Mouse (Mus musculus) hindbrain, embryonic 16.5 days (tissue): ENCODE data around the gene Cdv3. TPM values are rescaled to one million over a fixed set of nuclear protein-coding genes. Genes with fewer than 3 reads are reported as not detected.
A peak's percentile ranks its signal among the peaks of the same experiment; 100 is the strongest.

Source experiments
- ATAC-seq: fragments of 200-750 bp; cut with Nextera tagmentation; 2 replicates; pipeline ENCODE4 v1.8.0; 2017; ENCODE audit warnings: moderate TSS enrichment, moderate library complexity
- H3K27ac ChIP-seq: fragments of 300-500 bp; sonication (generic); 2 replicates; pipeline ENCODE4 v1.5.1; 2014; ENCODE audit warnings: low read depth, mild to moderate bottlenecking, control low read depth, low read length, moderate library complexity
- H3K27me3 ChIP-seq: fragments of 300-500 bp; sonication (generic); replicated peaks from 2 replicates; pipeline ENCODE4 v1.6.1; 2014; ENCODE audit warnings: low read length; ENCODE audit not compliant: control insufficient read depth, insufficient read depth
- H3K36me3 ChIP-seq: fragments of 300-500 bp; sonication (generic); 2 replicates; pipeline ENCODE4 v1.6.1; 2014; ENCODE audit warnings: mild to moderate bottlenecking, low read length, moderate library complexity, mixed read lengths; ENCODE audit not compliant: control insufficient read depth, insufficient read depth
- H3K4me1 ChIP-seq: fragments of 300-500 bp; sonication (generic); 2 replicates; pipeline ENCODE4 v1.6.1; 2014; ENCODE audit warnings: low read depth, low read length; ENCODE audit not compliant: control insufficient read depth, insufficient read depth
- H3K4me2 ChIP-seq: fragments of 300-500 bp; sonication (generic); 2 replicates; pipeline ENCODE4 v1.6.1; 2014; ENCODE audit warnings: mild to moderate bottlenecking, low read length, control low read depth, moderate library complexity
- H3K4me3 ChIP-seq: fragments of 300-500 bp; sonication (generic); 2 replicates; pipeline ENCODE4 v1.5.1; 2014; ENCODE audit warnings: mild to moderate bottlenecking, low read length, control low read depth, moderate library complexity
- H3K9ac ChIP-seq: fragments of 300-500 bp; sonication (generic); 2 replicates; pipeline ENCODE4 v1.6.1; 2014; ENCODE audit warnings: low read depth, mild to moderate bottlenecking, control low read depth, low read length, moderate library complexity
- H3K9me3 ChIP-seq: fragments of 300-500 bp; sonication (generic); 2 replicates; pipeline ENCODE4 v1.6.1; 2014; ENCODE audit warnings: mild to moderate bottlenecking, low read length, moderate library complexity; ENCODE audit not compliant: control insufficient read depth
- WGBS: fragments of 180-500 bp; shearing (Covaris S2); extraction: QIAGEN DNeasy Blood & Tissue Kit; methylation state at CpG from one replicate; pipeline ENCODE4 v1.1.7; 2014; 5-methylcytosine and 5-hydroxymethylcytosine counted together
- polyA plus RNA-seq: library from polyadenylated mRNA; unstranded; fragments of >200 nt; fragmentation: Nextera tagmentation; extraction: Ambion mirVana; gene quantifications from 2 replicates; pipeline ENCODE4 v1.2.1, GENCODE M21; 2015

Gene Cdv3
- 78.5 and 91.0 TPM in 2 replicates for polyA plus RNA-seq

- Histone ChIP-seq H3K9ac (peak within 1 kb of the TSS; percentile 94), H3K27me3 (no peaks in the 10 kb centered on the region), H3K4me3 (peak within 1 kb of the TSS; percentile 90), H3K27ac (peak within 1 kb of the TSS; percentile 98), H3K4me1 (peaks cover 18% of the 10 kb centered on the region), H3K36me3 (0 out of 2 replicates have a peak, but pooled peaks cover 2% of the 10 kb centered on the region), H3K9me3 (no peaks in the 10 kb centered on the region), H3K4me2 (peak within 1 kb of the TSS; percentile 84)
- ATAC-seq: peak; percentile 99
- 2% methylated on average over 90 of the region's 95 CpGs for WGBS
Observed at GRCm38 (mm10) chr9:103365290-103366247, at the start of gene Cdv3. Gene Cdv3 (minus strand): TSS chr9:103365840.

- Histone ChIP-seq H3K4me2 (no peak overlapping the region), H3K4me1 (peaks cover 7% of the 10 kb centered on the region; the same call in 1 of the 2 replicates), H3K9ac (no peak overlapping the region), H3K27ac (no peak overlapping the region), H3K4me3 (no peak overlapping the region), H3K9me3 (peaks cover 3% of the 10 kb centered on the region; the same call in 1 of the 2 replicates), H3K36me3 (no peaks in the 10 kb centered on the region), H3K27me3 (no peaks in the 10 kb centered on the region)
- ATAC-seq: no peak
- 47% methylated on average over 9 of the region's 9 CpGs for WGBS
Observed at GRCm38 (mm10) chr9:103413457-103413856, 47.8 kb upstream of the Cdv3 start.

- Histone ChIP-seq H3K27ac (no peak overlapping the region), H3K9ac (no peak overlapping the region), H3K9me3 (no peaks in the 10 kb centered on the region), H3K27me3 (no peaks in the 10 kb centered on the region), H3K36me3 (no peaks in the 10 kb centered on the region), H3K4me2 (no peak overlapping the region), H3K4me3 (no peak overlapping the region), H3K4me1 (peaks cover 8% of the 10 kb centered on the region; the same call in 1 of the 2 replicates)
- WGBS: 66% methylated on average over 2 of the region's 2 CpGs
- ATAC-seq: no peak
Observed at GRCm38 (mm10) chr9:103409119-103409518, 43.5 kb upstream of the Cdv3 start.

- H3K4me3 ChIP-seq: no peak overlapping the region
- H3K36me3 ChIP-seq: no peaks in the 10 kb centered on the region
- no peak overlapping the region for H3K9ac ChIP-seq
- no peaks in the 10 kb centered on the region for H3K9me3 ChIP-seq
- 0 out of 2 replicates have a peak, but pooled peaks cover 6% of the 10 kb centered on the region for H3K4me1 ChIP-seq
- no peak overlapping the region for H3K4me2 ChIP-seq
- H3K27me3 ChIP-seq: no peaks in the 10 kb centered on the region
- H3K27ac ChIP-seq: no peak overlapping the region; the same call in 1 of the 2 replicates
- WGBS: 37% methylated on average over 4 of the region's 4 CpGs
- no peak for ATAC-seq
Observed at GRCm38 (mm10) chr9:103408136-103408777, 42.6 kb upstream of the Cdv3 start.

GRCm38 (mm10) chr9:103403331-103403973 is 37.8 kb upstream of the Cdv3 start:
- no peak for ATAC-seq
- Histone ChIP-seq H3K9me3 (0 out of 2 replicates have a peak, but pooled peaks cover 3% of the 10 kb centered on the region), H3K4me2 (no peak overlapping the region), H3K9ac (no peak overlapping the region), H3K27me3 (no peaks in the 10 kb centered on the region), H3K4me1 (peaks cover 7% of the 10 kb centered on the region; the same call in 1 of the 2 replicates), H3K27ac (no peak overlapping the region), H3K4me3 (no peak overlapping the region), H3K36me3 (no peaks in the 10 kb centered on the region)
- WGBS: 69% methylated on average over 4 of the region's 4 CpGs

- ATAC-seq: peak; percentile 67; the same call in 1 of the 2 replicates
- no peak overlapping the region for H3K9ac ChIP-seq
- H3K4me3 ChIP-seq: no peak overlapping the region
- H3K9me3 ChIP-seq: 0 out of 2 replicates have a peak, but pooled peaks cover 3% of the 10 kb centered on the region
- peaks cover 5% of the 10 kb centered on the region; the same call in 1 of the 2 replicates for H3K4me1 ChIP-seq
- peak overlapping the region; percentile 17; the same call in 1 of the 2 replicates for H3K4me2 ChIP-seq
- WGBS: 49% methylated on average over 21 of the region's 21 CpGs
- H3K27ac ChIP-seq: 0 out of 2 replicates have a peak overlapping the region, but pooled peaks have one; percentile 5
- H3K36me3 ChIP-seq: no peaks in the 10 kb centered on the region
- H3K27me3 ChIP-seq: no peaks in the 10 kb centered on the region
Observed at GRCm38 (mm10) chr9:103398509-103399157, 33.0 kb upstream of the Cdv3 start.

- Histone ChIP-seq H3K4me2 (no peak overlapping the region), H3K9me3 (no peaks in the 10 kb centered on the region), H3K36me3 (no peaks in the 10 kb centered on the region), H3K4me3 (no peak overlapping the region), H3K4me1 (no peaks in the 10 kb centered on the region), H3K27me3 (no peaks in the 10 kb centered on the region), H3K27ac (no peak overlapping the region), H3K9ac (no peak overlapping the region)
- ATAC-seq: no peak
- WGBS: 86% methylated on average over 11 of the region's 11 CpGs
Observed at GRCm38 (mm10) chr9:103393256-103393655, 27.6 kb upstream of the Cdv3 start.

- Histone ChIP-seq H3K4me2 (no peak overlapping the region), H3K9me3 (no peaks in the 10 kb centered on the region), H3K27me3 (no peaks in the 10 kb centered on the region), H3K4me1 (no peaks in the 10 kb centered on the region), H3K9ac (no peak overlapping the region), H3K4me3 (no peak overlapping the region), H3K27ac (no peak overlapping the region), H3K36me3 (no peaks in the 10 kb centered on the region)
- no peak for ATAC-seq
- WGBS: 67% methylated on average over 6 of the region's 6 CpGs
Observed at GRCm38 (mm10) chr9:103391796-103392372, 26.2 kb upstream of the Cdv3 start.
